Mouse (Mus musculus): ENCODE results near the gene 4930430F08Rik.

DNA sequence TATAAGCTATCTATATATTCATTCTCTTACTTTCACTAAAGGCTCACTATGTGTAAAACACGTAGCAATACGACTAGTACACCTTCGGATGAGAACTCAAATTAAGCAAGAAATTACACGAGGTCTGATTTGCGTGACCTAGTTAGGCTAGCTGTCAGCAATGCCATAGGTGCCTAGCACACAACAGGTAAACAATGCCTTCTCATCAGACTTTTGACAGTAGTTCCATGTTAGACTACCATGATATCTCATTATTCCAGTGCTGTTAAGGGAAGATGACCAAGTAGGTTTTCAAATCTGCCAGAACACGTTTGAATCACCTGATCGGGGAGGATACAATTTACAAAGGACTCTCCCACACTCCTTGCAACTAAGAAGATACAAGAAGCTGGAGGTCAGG, 1.7 kb downstream of the 4930430F08Rik start:
- TF ChIP-seq CTCF (conservative IDR thresholded peaks at IDR 0.05; ENCODE audit: low read length) (no peak), POU5F1 (IDR thresholded peaks at IDR 0.05; ENCODE audit: borderline replicate concordance, low read length) (no peak), NANOG (IDR thresholded peaks at IDR 0.05; ENCODE audit: borderline replicate concordance, low read length) (no peak)
